Mouse (Mus musculus): ENCODE data around the gene Gm28827.
"Not testable (repeated sequence)": the region's sequence is repeated elsewhere in the genome, so short reads cannot be mapped to it uniquely, and the experiment has no call there.

Gm28827 gene

GRCm38 (mm10) chrY:83030647-83031046 is at the start of gene Gm28827:
Gene Gm28827 (plus strand): TSS chrY:83030947.
- not testable (repeated sequence) for DNase-seq (ENCODE audit: low read depth)
